Mouse (Mus musculus) layer of hippocampus, postnatal 25 days (tissue): ENCODE data around the gene Six1. TPM values are rescaled to one million over a fixed set of nuclear protein-coding genes. Genes with fewer than 3 reads are reported as not detected.
"Not testable (repeated sequence)": the region's sequence is repeated elsewhere in the genome, so short reads cannot be mapped to it uniquely, and the experiment has no call there.

Experiments used
- DNase-seq, 2 experiments: peaks; one replicate each; pipeline ENCODE4 v3.0.0; 2022; ENCODE audit warnings: mixed read lengths in 2 of 2, low spot score in 1 of 2; ENCODE audit errors: extremely low spot score in 1 of 2
- total RNA-seq, 2 experiments: library from RNA; stranded (reverse); gene quantifications; 2 replicates each; pipeline ENCODE4 v1.2.3; 2021

Gene Six1
- not detected for total RNA-seq

GRCm38 (mm10) chr12:73053668-73054241, at the start of gene Six1:
Gene Six1 (minus strand): TSS chr12:73053887.
- no peak for DNase-seq

GRCm38 (mm10) chr12:73098593-73098992, 44.9 kb upstream of the Six1 start:
- no peak for DNase-seq

GRCm38 (mm10) chr12:73096177-73096576, 42.5 kb upstream of the Six1 start:
- not testable (repeated sequence) for DNase-seq

GRCm38 (mm10) chr12:73094605-73095004, 40.9 kb upstream of the Six1 start:
- DNase-seq = no peak

- no peak for DNase-seq
These were observed 40.5 kb upstream of the Six1 start for GRCm38 (mm10) chr12:73094189-73094588.

GRCm38 (mm10) chr12:73090672-73091335, 37.1 kb upstream of the Six1 start:
- DNase-seq = no peak

GRCm38 (mm10) chr12:73088911-73089310, 35.2 kb upstream of the Six1 start:
- DNase-seq = no peak

GRCm38 (mm10) chr12:73088500-73088899, 34.8 kb upstream of the Six1 start:
- no peak for DNase-seq

- DNase-seq = no peak
These were observed 33.4 kb upstream of the Six1 start for GRCm38 (mm10) chr12:73087086-73087485.

GRCm38 (mm10) chr12:73085739-73086630, 32.3 kb upstream of the Six1 start:
- DNase-seq = no peak

- no peak for DNase-seq
These were observed 30.1 kb upstream of the Six1 start for GRCm38 (mm10) chr12:73083773-73084172.

- DNase-seq = not testable (repeated sequence)
These were observed 28.1 kb upstream of the Six1 start for GRCm38 (mm10) chr12:73081828-73082227.

GRCm38 (mm10) chr12:73060805-73061410, 7.2 kb upstream of the Six1 start:
- no peak for DNase-seq

GRCm38 (mm10) chr12:73057492-73057891, 3.8 kb upstream of the Six1 start:
- DNase-seq = no peak

- DNase-seq = no peak
These were observed 1.8 kb upstream of the Six1 start for GRCm38 (mm10) chr12:73055451-73055850.

GRCm38 (mm10) chr12:73054576-73055185, 994 bp upstream of the Six1 start:
- no peak for DNase-seq

GRCm38 (mm10) chr12:73052651-73053591, 766 bp downstream of the Six1 start:
- no peak for DNase-seq

GRCm38 (mm10) chr12:73052036-73052650, 1.5 kb downstream of the Six1 start:
- DNase-seq = no peak
